Mouse (Mus musculus) stomach, embryonic 14.5 days (tissue): Measurements from ENCODE around the gene Ttll5. TPM values are rescaled to one million over a fixed set of nuclear protein-coding genes. Genes with fewer than 3 reads are reported as not detected.

Experiments
- ATAC-seq: fragments of 200-750 bp; cut with Nextera tagmentation; 2 replicates; pipeline ENCODE4 v1.8.0; 2017; ENCODE audit warnings: low read depth, moderate TSS enrichment; ENCODE audit not compliant: insufficient number of reproducible peaks, insufficient read depth, low FRiP score
- H3K27ac ChIP-seq: fragments of 300-500 bp; sonication (generic); 2 replicates; pipeline ENCODE4 v1.5.1; 2014; ENCODE audit warnings: mild to moderate bottlenecking, low read length, moderate library complexity, mixed read lengths
- H3K27me3 ChIP-seq: fragments of 300-500 bp; sonication (generic); 2 replicates; pipeline ENCODE4 v1.6.1; 2014; ENCODE audit warnings: low read length, control low read depth, mixed read lengths; ENCODE audit not compliant: control insufficient read depth, insufficient read depth
- H3K36me3 ChIP-seq: fragments of 300-500 bp; sonication (generic); 2 replicates; pipeline ENCODE4 v1.6.1; 2014; ENCODE audit warnings: mild to moderate bottlenecking, control low read depth, low read length, moderate library complexity, mixed read lengths; ENCODE audit not compliant: control insufficient read depth, insufficient read depth
- H3K4me1 ChIP-seq: fragments of 300-500 bp; sonication (generic); 2 replicates; pipeline ENCODE4 v1.6.1; 2014; ENCODE audit warnings: low read length, control low read depth, mixed read lengths; ENCODE audit not compliant: control insufficient read depth, insufficient read depth
- H3K4me2 ChIP-seq: fragments of 300-500 bp; sonication (generic); replicated peaks from 2 replicates; pipeline ENCODE4 v1.6.1; 2014; ENCODE audit warnings: low read depth, low read length, control low read depth
- H3K4me3 ChIP-seq: fragments of 300-500 bp; sonication (generic); 2 replicates; pipeline ENCODE4 v1.5.1; 2014; ENCODE audit warnings: low read depth, low read length, control low read depth
- H3K9ac ChIP-seq: fragments of 300-500 bp; sonication (generic); replicated peaks from 2 replicates; pipeline ENCODE4 v1.6.1; 2014; ENCODE audit warnings: low read depth, mild to moderate bottlenecking, control low read depth, low read length, moderate library complexity, mixed read lengths
- H3K9me3 ChIP-seq: fragments of 300-500 bp; sonication (generic); 2 replicates; pipeline ENCODE4 v1.6.1; 2016; ENCODE audit warnings: low read depth, low read length, control low read depth; ENCODE audit not compliant: control insufficient read depth
- WGBS: fragments of 180-500 bp; shearing (Covaris S2); extraction: QIAGEN DNeasy Blood & Tissue Kit; methylation state at CpG from one replicate; pipeline ENCODE4 v1.1.7; 2014; 5-methylcytosine and 5-hydroxymethylcytosine counted together
- polyA plus RNA-seq: library from polyadenylated mRNA; unstranded; fragments of >200 nt; fragmentation: Nextera tagmentation; extraction: Ambion mirVana; gene quantifications from 2 replicates; pipeline ENCODE4 v1.2.1, GENCODE M21; 2014

Ttll5 gene
- polyA plus RNA-seq, 1 experiment from 2014 or later = 17.7 TPM

GRCm38 (mm10) chr12:86100711-86101110 lies 276.3 kb downstream of the Ttll5 start:
- H3K27me3 ChIP-seq = no peaks in the 10 kb centered on the region
- no peaks in the 10 kb centered on the region for H3K9me3 ChIP-seq
- no peak overlapping the region for H3K9ac ChIP-seq
- H3K4me3 ChIP-seq = no peak overlapping the region
- peaks cover 3% of the 10 kb centered on the region; the same call in 1 of the 2 replicates for H3K4me1 ChIP-seq
- no peak overlapping the region for H3K27ac ChIP-seq
- no peak overlapping the region for H3K4me2 ChIP-seq
- no peak for ATAC-seq
- H3K36me3 ChIP-seq = no peaks in the 10 kb centered on the region
- WGBS = 72% methylated on average over 3 of the region's 3 CpGs

- ATAC-seq = no peak
- Histone ChIP-seq H3K9ac (no peak overlapping the region), H3K4me3 (no peak overlapping the region), H3K27ac (no peak overlapping the region), H3K36me3 (no peaks in the 10 kb centered on the region), H3K4me2 (no peak overlapping the region), H3K9me3 (no peaks in the 10 kb centered on the region), H3K4me1 (peaks cover 3% of the 10 kb centered on the region; the same call in 1 of the 2 replicates), H3K27me3 (no peaks in the 10 kb centered on the region)
- 85% methylated on average over 8 of the region's 8 CpGs for WGBS
These were observed 278.2 kb downstream of the Ttll5 start for GRCm38 (mm10) chr12:86102686-86103085.

- WGBS = 64% methylated on average over 11 of the region's 11 CpGs
- Histone ChIP-seq H3K9me3 (no peaks in the 10 kb centered on the region), H3K4me2 (no peak overlapping the region), H3K27ac (no peak overlapping the region), H3K27me3 (no peaks in the 10 kb centered on the region), H3K36me3 (no peaks in the 10 kb centered on the region), H3K9ac (no peak overlapping the region), H3K4me3 (no peak overlapping the region), H3K4me1 (peaks cover 3% of the 10 kb centered on the region; the same call in 1 of the 2 replicates)
- no peak for ATAC-seq
These were observed 278.9 kb downstream of the Ttll5 start for GRCm38 (mm10) chr12:86103391-86103790.

GRCm38 (mm10) chr12:86103852-86104251 lies 279.4 kb downstream of the Ttll5 start:
- no peak for ATAC-seq
- peaks cover 3% of the 10 kb centered on the region; the same call in 1 of the 2 replicates for H3K4me1 ChIP-seq
- H3K27ac ChIP-seq = no peak overlapping the region
- H3K36me3 ChIP-seq = no peaks in the 10 kb centered on the region
- H3K9me3 ChIP-seq = no peaks in the 10 kb centered on the region
- no peak overlapping the region for H3K4me2 ChIP-seq
- 26% methylated on average over 8 of the region's 8 CpGs for WGBS
- no peaks in the 10 kb centered on the region for H3K27me3 ChIP-seq
- H3K9ac ChIP-seq = no peak overlapping the region
- H3K4me3 ChIP-seq = no peak overlapping the region

GRCm38 (mm10) chr12:86104297-86104696 lies 279.8 kb downstream of the Ttll5 start:
- Histone ChIP-seq H3K9me3 (no peaks in the 10 kb centered on the region), H3K36me3 (no peaks in the 10 kb centered on the region), H3K9ac (no peak overlapping the region), H3K27ac (no peak overlapping the region), H3K4me3 (no peak overlapping the region), H3K4me2 (no peak overlapping the region), H3K27me3 (no peaks in the 10 kb centered on the region), H3K4me1 (peaks cover 3% of the 10 kb centered on the region; the same call in 1 of the 2 replicates)
- 66% methylated on average over 11 of the region's 11 CpGs for WGBS
- ATAC-seq = no peak

GRCm38 (mm10) chr12:86105546-86105945 lies 281.1 kb downstream of the Ttll5 start:
- no peak overlapping the region for H3K4me3 ChIP-seq

GRCm38 (mm10) chr12:86106086-86106485 lies 281.6 kb downstream of the Ttll5 start:
- Histone ChIP-seq H3K4me1 (peaks cover 3% of the 10 kb centered on the region; the same call in 1 of the 2 replicates), H3K4me3 (no peak overlapping the region), H3K27ac (no peak overlapping the region), H3K4me2 (no peak overlapping the region), H3K9me3 (no peaks in the 10 kb centered on the region), H3K9ac (no peak overlapping the region), H3K36me3 (no peaks in the 10 kb centered on the region), H3K27me3 (no peaks in the 10 kb centered on the region)
- no peak for ATAC-seq
- 89% methylated on average over 9 of the region's 9 CpGs for WGBS

More at GRCm38 (mm10) chr12:86105546-86105945, 281.1 kb downstream of the Ttll5 start:
- no peaks in the 10 kb centered on the region for H3K36me3 ChIP-seq
- ATAC-seq = no peak
- no peaks in the 10 kb centered on the region for H3K9me3 ChIP-seq
- H3K4me1 ChIP-seq = peaks cover 3% of the 10 kb centered on the region; the same call in 1 of the 2 replicates
- no peak overlapping the region for H3K27ac ChIP-seq
- H3K27me3 ChIP-seq = no peaks in the 10 kb centered on the region
- WGBS = 74% methylated on average over 7 of the region's 10 CpGs
- no peak overlapping the region for H3K9ac ChIP-seq
- H3K4me2 ChIP-seq = no peak overlapping the region

- H3K27ac ChIP-seq = no peak overlapping the region
- H3K9me3 ChIP-seq = no peaks in the 10 kb centered on the region
- no peaks in the 10 kb centered on the region for H3K27me3 ChIP-seq
- 79% methylated on average over 7 of the region's 7 CpGs for WGBS
- H3K4me1 ChIP-seq = peaks cover 3% of the 10 kb centered on the region; the same call in 1 of the 2 replicates
- ATAC-seq = no peak
- no peak overlapping the region for H3K4me3 ChIP-seq
- H3K9ac ChIP-seq = no peak overlapping the region
- no peaks in the 10 kb centered on the region for H3K36me3 ChIP-seq
- no peak overlapping the region for H3K4me2 ChIP-seq
These were observed 283.2 kb downstream of the Ttll5 start for GRCm38 (mm10) chr12:86107645-86108044.

- no peak for ATAC-seq
- H3K36me3 ChIP-seq = no peaks in the 10 kb centered on the region
- no peaks in the 10 kb centered on the region for H3K4me1 ChIP-seq
- H3K27ac ChIP-seq = no peak overlapping the region
- no peak overlapping the region for H3K4me2 ChIP-seq
- 84% methylated on average over 4 of the region's 4 CpGs for WGBS
- H3K9me3 ChIP-seq = no peaks in the 10 kb centered on the region
- H3K9ac ChIP-seq = no peak overlapping the region
- H3K4me3 ChIP-seq = no peak overlapping the region
- no peaks in the 10 kb centered on the region for H3K27me3 ChIP-seq
These were observed 285.1 kb downstream of the Ttll5 start for GRCm38 (mm10) chr12:86109531-86109930.
